Mouse (Mus musculus) embryonic facial prominence, embryonic 12.5 days (tissue): ENCODE measurements around the gene Bcl6b. TPM values are rescaled to one million over a fixed set of nuclear protein-coding genes. Genes with fewer than 3 reads are reported as not detected.

Source experiments
- ATAC-seq: fragments of 200-750 bp; cut with Nextera tagmentation; 2 replicates; pipeline ENCODE4 v1.8.0; 2017; ENCODE audit not compliant: insufficient number of reproducible peaks, insufficient read depth, low FRiP score, low TSS enrichment
- H3K27ac ChIP-seq: fragments of 300-500 bp; sonication (generic); 2 replicates; pipeline ENCODE4 v1.5.1; 2016; ENCODE audit warnings: mild to moderate bottlenecking
- H3K27me3 ChIP-seq: fragments of 300-500 bp; sonication (generic); 2 replicates; pipeline ENCODE4 v1.6.1; 2016; ENCODE audit warnings: mild to moderate bottlenecking, moderate library complexity
- H3K36me3 ChIP-seq: fragments of 300-500 bp; sonication (generic); 2 replicates; pipeline ENCODE4 v1.6.1; 2016; ENCODE audit warnings: mild to moderate bottlenecking
- H3K4me1 ChIP-seq: fragments of 300-500 bp; sonication (generic); 2 replicates; pipeline ENCODE4 v1.6.1; 2016
- H3K4me2 ChIP-seq: fragments of 300-500 bp; sonication (generic); replicated peaks from 2 replicates; pipeline ENCODE4 v1.6.1; 2016; ENCODE audit warnings: mild to moderate bottlenecking, moderate library complexity
- H3K4me3 ChIP-seq: fragments of 300-500 bp; sonication (generic); 2 replicates; pipeline ENCODE4 v1.5.1; 2016; ENCODE audit warnings: mild to moderate bottlenecking
- H3K9ac ChIP-seq: fragments of 300-500 bp; sonication (generic); 2 replicates; pipeline ENCODE4 v1.6.1; 2016; ENCODE audit warnings: mild to moderate bottlenecking, moderate library complexity
- H3K9me3 ChIP-seq: fragments of 300-500 bp; sonication (generic); 2 replicates; pipeline ENCODE4 v1.6.1; 2016; ENCODE audit warnings: mild to moderate bottlenecking, moderate library complexity
- WGBS: fragments of 180-500 bp; shearing (Covaris S2); methylation state at CpG from one replicate; pipeline ENCODE4 v1.1.7; 2016; 5-methylcytosine and 5-hydroxymethylcytosine counted together
- polyA plus RNA-seq: library from polyadenylated mRNA; unstranded; fragments of >200 nt; fragmentation: Nextera tagmentation; extraction: Ambion mirVana; gene quantifications from 2 replicates; pipeline ENCODE4 v1.2.1, GENCODE M21; 2016

Bcl6b gene
- polyA plus RNA-seq, 1 experiment from 2014 or later = 10.8 TPM

DNA sequence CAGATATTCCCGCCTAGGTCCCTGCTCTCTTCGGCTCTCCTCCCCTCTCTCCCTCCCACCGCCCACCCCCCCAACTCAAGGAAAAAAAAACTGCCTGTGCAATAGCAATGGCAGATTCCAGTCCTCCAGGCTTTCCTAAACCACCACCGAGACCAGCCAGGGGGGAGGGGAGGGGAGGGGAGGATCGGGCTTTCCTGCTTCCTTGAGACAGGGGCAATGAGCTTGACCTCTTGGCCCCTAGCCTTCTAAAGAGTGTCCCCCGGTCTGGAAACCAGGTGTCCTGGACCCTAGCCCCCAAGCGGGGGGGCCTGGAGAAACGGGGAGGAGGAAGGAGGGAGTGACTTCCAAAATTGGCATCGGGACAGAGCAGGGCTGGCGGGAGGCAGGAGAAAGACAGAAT, 2.9 kb upstream of the Bcl6b start:
- Histone ChIP-seq H3K27ac (no peak overlapping the region), H3K27me3 (peaks cover 28% of the 10 kb centered on the region), H3K9me3 (no peaks in the 10 kb centered on the region), H3K9ac (peak overlapping the region; percentile 62), H3K4me1 (peaks cover 23% of the 10 kb centered on the region), H3K4me2 (peak overlapping the region; percentile 60), H3K36me3 (peaks cover 19% of the 10 kb centered on the region), H3K4me3 (peak overlapping the region; percentile 41)
- 5% methylated on average over 8 of the region's 10 CpGs for WGBS
- ATAC-seq = no peak

DNA sequence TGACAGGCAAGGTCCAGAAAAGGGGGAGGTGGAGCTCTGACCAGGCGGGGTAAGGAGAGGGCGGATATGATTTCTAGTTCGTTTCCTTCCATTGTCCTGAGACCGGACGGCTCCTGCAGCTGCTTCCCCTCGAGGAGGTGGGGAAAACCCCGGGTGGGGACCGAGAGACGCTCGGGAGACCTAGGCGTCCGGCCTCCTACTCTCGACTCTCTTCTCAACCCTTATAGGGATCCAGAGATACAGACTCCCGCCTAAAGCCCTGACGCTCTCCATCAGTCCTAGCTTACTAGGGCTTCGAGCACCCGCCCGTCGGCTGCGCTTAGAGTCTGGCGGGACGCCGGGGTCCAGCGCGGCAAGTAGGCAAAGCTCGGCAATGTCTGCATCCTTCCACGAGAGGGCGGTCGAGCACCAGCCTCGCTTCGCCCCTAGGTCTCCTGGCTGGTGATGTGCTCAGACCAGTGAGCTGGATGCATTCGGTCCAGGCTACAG, 685 bp upstream of the Bcl6b start:
- Histone ChIP-seq H3K27me3 (peaks cover 51% of the 10 kb centered on the region), H3K4me2 (peak overlapping the region; percentile 45), H3K36me3 (peaks cover 11% of the 10 kb centered on the region), H3K9me3 (no peaks in the 10 kb centered on the region), H3K4me3 (peak overlapping the region; percentile 17; the same call in 1 of the 2 replicates), H3K9ac (no peak overlapping the region), H3K4me1 (peaks cover 14% of the 10 kb centered on the region; the same call in 1 of the 2 replicates), H3K27ac (no peak overlapping the region)
- WGBS = 2% methylated on average over 32 of the region's 32 CpGs
- ATAC-seq = no peak

DNA sequence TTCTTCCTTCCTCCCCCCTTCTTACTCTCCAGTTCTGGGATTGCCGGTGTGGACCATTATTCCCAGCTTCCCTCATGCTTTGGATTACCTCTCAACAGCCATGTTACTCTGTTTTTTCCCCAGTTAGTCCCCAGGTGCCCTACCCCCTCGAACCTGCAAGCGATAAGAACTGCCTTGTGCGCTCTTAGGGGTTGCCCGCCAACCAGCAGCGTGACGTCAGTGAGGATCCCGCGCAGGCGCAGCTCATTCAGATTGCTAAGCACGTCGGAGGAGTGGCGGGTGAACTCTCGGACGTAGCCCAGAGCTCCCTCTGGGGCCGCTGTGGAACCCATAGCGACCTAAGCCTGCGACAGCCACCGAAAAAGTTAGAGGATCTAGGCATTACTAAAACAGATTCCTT, 770 bp downstream of the Bcl6b start:
- H3K4me2 ChIP-seq = peak overlapping the region; percentile 45
- no peaks in the 10 kb centered on the region for H3K36me3 ChIP-seq
- WGBS = 2% methylated on average over 19 of the region's 19 CpGs
- ATAC-seq = no peak
- H3K4me3 ChIP-seq = peak overlapping the region; percentile 17
- no peak overlapping the region for H3K27ac ChIP-seq
- peaks cover 65% of the 10 kb centered on the region for H3K27me3 ChIP-seq
- no peaks in the 10 kb centered on the region for H3K9me3 ChIP-seq
- peak overlapping the region; percentile 20; the same call in 1 of the 2 replicates for H3K9ac ChIP-seq
- peaks cover 12% of the 10 kb centered on the region; the same call in 1 of the 2 replicates for H3K4me1 ChIP-seq

DNA sequence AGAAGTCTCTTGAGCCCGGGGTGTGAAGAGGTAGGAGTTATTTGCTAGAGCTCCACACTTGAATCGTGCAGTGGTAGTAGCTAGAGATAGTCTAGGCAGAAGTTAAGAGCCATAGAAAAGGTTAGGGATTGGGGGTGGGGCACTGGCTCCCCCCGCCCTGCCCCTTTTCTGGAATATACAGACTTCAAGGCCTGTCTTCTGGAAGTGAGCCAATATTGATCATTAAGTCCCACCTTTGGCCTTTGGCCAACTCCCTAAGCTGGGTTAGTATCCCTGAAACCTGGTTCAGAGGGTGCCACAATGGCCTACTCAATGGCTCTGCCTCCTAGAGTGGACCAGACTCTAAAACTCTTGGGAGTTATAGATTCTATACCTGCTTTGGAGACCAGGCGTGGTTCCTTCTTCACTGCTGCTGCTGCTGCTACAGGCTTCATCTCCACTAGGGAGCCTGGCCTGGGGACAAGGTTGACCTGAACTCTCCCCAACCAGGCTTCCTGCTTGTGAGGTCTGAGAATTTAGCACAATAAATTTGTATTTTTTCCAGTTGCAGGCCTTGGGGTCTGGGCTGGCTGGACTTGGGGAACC, 1.8 kb downstream of the Bcl6b start:
- Histone ChIP-seq H3K4me2 (peak overlapping the region; percentile 45), H3K9ac (no peak overlapping the region; the same call in 1 of the 2 replicates), H3K9me3 (no peaks in the 10 kb centered on the region), H3K36me3 (no peaks in the 10 kb centered on the region), H3K4me3 (0 out of 2 replicates have a peak overlapping the region, but pooled peaks have one; percentile 13), H3K27me3 (peaks cover 70% of the 10 kb centered on the region), H3K4me1 (peaks cover 3% of the 10 kb centered on the region; the same call in 1 of the 2 replicates), H3K27ac (no peak overlapping the region)
- WGBS = 86% methylated on average over 4 of the region's 4 CpGs
- ATAC-seq = no peak

DNA sequence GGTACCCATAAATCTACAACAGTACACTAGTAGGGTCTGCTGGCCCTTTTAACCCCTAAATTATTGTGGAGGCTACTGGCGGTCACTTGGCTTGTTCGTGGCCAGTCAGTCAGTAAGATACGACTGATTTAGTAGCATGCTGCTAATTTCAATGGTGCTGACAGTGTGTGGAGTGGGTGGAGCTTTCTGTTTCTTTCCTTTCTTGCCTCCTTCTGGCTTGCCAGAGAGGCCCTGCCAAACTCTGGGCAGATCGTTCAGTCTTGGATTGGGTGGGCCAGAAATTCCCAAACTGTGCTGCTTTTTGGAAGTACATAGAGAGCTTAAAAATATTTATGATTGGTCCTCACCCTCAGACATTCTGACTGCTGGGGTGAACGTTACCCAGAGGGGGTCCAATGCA, 2.5 kb downstream of the Bcl6b start:
- H3K27me3 ChIP-seq = peaks cover 75% of the 10 kb centered on the region
- peak overlapping the region; percentile 13; the same call in 1 of the 2 replicates for H3K4me3 ChIP-seq
- H3K27ac ChIP-seq = no peak overlapping the region
- H3K36me3 ChIP-seq = no peaks in the 10 kb centered on the region
- H3K9ac ChIP-seq = no peak overlapping the region
- no peaks in the 10 kb centered on the region for H3K9me3 ChIP-seq
- peak overlapping the region; percentile 35 for H3K4me2 ChIP-seq
- WGBS = 35% methylated on average over 5 of the region's 5 CpGs
- ATAC-seq = no peak
- peaks cover 2% of the 10 kb centered on the region; the same call in 1 of the 2 replicates for H3K4me1 ChIP-seq

DNA sequence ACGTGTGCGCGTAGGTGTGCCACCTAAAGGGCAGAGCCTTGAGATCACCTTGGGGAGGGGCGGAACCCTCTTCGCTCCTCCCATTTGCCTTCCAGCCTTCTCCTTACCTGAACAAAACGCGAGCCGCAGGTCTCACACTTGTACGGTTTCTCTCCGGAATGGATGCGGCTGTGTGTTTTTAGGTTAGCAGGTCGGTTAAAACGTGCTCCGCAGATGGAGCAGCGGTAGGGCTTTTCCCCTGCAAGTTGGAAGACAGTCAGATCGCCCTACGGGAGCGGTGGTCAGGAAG, 3.1 kb downstream of the Bcl6b start:
- Histone ChIP-seq H3K9ac (no peak overlapping the region), H3K4me2 (peak overlapping the region; percentile 35), H3K27ac (no peak overlapping the region), H3K27me3 (peaks cover 78% of the 10 kb centered on the region), H3K36me3 (no peaks in the 10 kb centered on the region), H3K4me3 (peak overlapping the region; percentile 13), H3K4me1 (0 out of 2 replicates have a peak, but pooled peaks cover 3% of the 10 kb centered on the region), H3K9me3 (no peaks in the 10 kb centered on the region)
- 5% methylated on average over 18 of the region's 18 CpGs for whole genome bisulfite sequencing
- ATAC-seq = no peak

DNA sequence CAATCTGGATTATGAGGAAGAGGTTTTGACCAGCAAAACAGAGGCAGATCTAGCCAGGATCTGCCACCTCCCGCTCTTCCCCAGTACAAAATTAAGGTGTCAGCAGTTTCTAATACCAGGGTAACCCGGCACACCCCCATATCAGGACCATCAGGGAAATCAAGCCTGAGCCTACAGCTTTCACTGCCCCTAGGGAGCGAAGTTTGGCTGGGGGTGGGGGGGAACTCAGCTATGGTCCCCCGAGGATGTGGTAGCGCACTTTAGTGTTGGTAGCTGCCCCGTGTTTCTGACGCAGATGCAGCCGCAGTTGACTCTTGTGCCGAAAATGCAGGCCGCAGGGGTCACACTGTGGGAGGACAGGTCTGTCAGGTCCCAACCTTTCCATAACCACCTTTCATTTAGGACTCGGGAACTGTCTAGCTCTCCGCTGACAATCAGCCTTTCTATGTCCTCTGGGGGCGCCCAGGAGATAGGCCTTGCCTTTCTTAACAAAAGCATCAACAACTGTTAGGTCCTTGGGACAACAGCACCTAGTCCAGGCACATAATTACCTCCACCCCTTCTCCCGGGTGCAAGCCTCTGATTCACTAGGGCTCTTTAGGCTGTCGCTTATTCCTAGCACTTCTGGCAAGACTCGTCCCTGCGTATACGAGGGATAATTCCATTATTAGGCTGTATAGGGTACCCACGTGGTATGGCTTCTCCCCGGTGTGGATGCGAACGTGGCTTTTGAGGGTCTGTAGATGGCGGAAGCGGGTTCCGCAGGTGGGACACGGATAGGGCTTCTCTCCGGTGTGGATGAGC, 3.6 kb downstream of the Bcl6b start:
- ATAC-seq = no peak
- Histone ChIP-seq H3K4me1 (0 out of 2 replicates have a peak, but pooled peaks cover 3% of the 10 kb centered on the region), H3K9ac (no peak overlapping the region; the same call in 1 of the 2 replicates), H3K36me3 (no peaks in the 10 kb centered on the region), H3K9me3 (no peaks in the 10 kb centered on the region), H3K27ac (no peak overlapping the region), H3K27me3 (peaks cover 78% of the 10 kb centered on the region), H3K4me2 (peak overlapping the region; percentile 35), H3K4me3 (peak overlapping the region; percentile 13)
- 13% methylated on average over 27 of the region's 27 CpGs for WGBS

DNA sequence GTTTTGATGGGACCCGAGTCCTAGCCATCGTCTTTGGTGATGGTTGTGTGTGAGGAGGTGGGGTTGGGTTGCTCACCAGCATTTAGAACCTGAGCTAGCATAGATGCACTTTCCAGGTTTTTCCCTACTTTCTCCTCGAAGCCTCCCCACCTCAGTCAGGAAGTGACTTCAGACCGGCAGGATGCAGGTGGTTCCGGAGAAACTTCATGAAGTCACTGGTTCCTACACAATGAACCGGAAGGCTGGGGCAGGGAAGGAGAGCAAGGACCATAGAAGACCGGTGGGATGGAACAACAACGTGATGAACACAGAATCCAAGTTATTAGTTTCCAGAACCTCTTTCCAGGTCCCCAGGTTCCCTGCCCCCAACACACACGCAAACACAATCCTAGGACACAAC, 5.9 kb downstream of the Bcl6b start:
- Histone ChIP-seq H3K27me3 (peaks cover 68% of the 10 kb centered on the region), H3K36me3 (no peaks in the 10 kb centered on the region), H3K4me2 (no peak overlapping the region), H3K9me3 (no peaks in the 10 kb centered on the region), H3K4me3 (no peak overlapping the region), H3K27ac (no peak overlapping the region), H3K4me1 (peaks cover 18% of the 10 kb centered on the region; the same call in 1 of the 2 replicates), H3K9ac (no peak overlapping the region)
- 85% methylated on average over 9 of the region's 9 CpGs for WGBS
- no peak for ATAC-seq

DNA sequence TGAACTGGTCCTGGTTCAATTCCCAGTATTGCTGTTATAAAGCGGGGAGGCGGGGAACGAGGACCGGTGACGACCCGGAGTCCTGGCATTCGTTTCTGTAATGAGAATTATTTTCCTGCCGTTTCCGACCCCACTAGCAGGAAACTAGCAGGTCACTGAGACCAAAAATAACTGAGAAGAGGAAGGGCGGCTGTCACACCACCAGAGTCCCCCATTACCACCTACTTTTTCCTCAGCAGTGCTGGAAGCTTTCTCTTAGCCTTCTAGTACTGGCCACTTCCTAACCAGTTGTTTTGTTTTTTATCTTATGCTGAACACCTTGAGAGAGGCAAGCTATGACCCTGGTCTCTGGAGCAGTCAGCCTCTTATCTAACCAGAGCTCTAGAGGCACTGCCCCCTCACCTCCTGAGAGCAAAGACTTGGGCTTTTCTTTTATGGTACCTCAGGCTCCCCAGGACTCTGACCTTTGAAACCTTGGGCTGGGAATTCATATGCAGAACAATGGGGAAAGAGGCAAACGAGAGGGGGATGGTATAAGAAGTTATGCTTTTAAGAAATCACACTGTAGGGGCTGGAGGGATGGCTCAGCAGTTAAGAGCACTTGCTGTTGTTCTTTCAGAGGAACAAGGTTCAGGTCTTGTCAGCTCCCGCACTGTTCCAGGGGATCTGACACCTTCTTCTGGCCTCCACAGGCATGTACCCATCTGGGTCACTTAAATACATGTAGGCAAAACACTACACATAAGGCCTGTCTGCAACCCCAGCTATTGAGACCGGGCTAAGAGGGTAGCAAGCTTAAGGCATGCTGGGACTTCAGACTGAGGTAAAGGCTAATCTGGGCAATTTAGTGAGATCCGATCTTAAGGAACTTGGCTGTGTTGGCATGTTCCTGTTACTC, 7.7 kb downstream of the Bcl6b start:
- H3K27ac ChIP-seq = peak overlapping the region; percentile 64; the same call in 1 of the 2 replicates
- no peaks in the 10 kb centered on the region for H3K9me3 ChIP-seq
- H3K27me3 ChIP-seq = peaks cover 62% of the 10 kb centered on the region
- peak overlapping the region; percentile 46 for H3K4me3 ChIP-seq
- peak overlapping the region; percentile 65 for H3K4me2 ChIP-seq
- WGBS = 9% methylated on average over 14 of the region's 14 CpGs
- peaks cover 22% of the 10 kb centered on the region; the same call in 1 of the 2 replicates for H3K4me1 ChIP-seq
- H3K36me3 ChIP-seq = peaks cover 4% of the 10 kb centered on the region; the same call in 1 of the 2 replicates
- ATAC-seq = no peak
- H3K9ac ChIP-seq = peak overlapping the region; percentile 47

DNA sequence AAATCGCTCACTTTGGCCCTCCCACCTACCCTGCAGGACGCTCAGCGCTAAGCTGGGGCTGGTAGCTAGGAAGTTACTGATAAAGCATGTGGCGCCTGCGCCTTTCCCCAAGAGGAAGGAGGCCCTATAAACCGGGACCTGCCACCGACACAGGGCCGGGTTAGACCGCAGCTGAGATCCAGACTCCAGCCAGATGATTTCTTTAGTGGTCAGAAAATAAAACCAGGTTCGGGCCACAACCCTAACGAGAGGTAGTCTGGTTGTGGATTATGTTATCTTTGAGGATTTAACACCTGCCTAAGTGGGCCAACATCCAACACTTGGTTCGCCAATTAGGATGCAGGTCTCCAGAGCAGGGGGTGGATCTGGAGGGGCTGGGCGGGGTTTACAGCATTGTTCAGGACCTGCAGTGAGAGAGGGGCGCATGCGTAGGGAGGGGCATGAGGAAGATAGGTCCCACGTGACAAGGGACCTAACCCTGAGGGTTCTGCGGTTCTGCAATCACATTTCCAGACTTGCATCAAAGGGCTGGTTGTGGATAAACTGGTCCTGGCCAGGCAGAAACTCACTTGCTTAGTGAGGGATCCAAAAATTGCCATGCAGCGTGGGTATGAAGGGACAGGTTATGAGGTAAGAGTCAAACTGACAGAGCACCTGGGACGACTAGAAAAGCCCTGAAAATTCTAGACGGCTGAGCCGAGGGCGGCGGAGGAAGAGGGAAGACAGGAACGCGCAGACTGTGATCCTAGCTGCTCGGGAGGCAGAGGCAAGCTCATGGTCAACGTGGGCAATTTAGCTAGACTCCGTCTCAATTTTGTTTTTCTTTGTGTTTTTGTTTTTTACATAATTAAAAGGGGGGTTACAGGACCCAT, 8.6 kb downstream of the Bcl6b start, which contains the start of gene Slc16a13:
Gene Slc16a13 (minus strand): TSS at position 334 of the 872 bp plus-strand sequence.
- H3K4me1 ChIP-seq = peaks cover 22% of the 10 kb centered on the region; the same call in 1 of the 2 replicates
- peak within 1 kb of the TSS; percentile 46 for H3K4me3 ChIP-seq
- H3K4me2 ChIP-seq = peak within 1 kb of the TSS; percentile 65
- under 1% methylated on average over 28 of the region's 28 CpGs for whole genome bisulfite sequencing
- H3K9me3 ChIP-seq = no peaks in the 10 kb centered on the region
- peaks cover 62% of the 10 kb centered on the region for H3K27me3 ChIP-seq
- peak within 1 kb of the TSS; percentile 67 for H3K9ac ChIP-seq
- peak within 1 kb of the TSS; percentile 65 for H3K27ac ChIP-seq
- peaks cover 6% of the 10 kb centered on the region; the same call in 1 of the 2 replicates for H3K36me3 ChIP-seq
- ATAC-seq = peak; percentile 85
